Mouse (Mus musculus) E14TG2a.4 (cell line): ENCODE results near the gene Nusap1.

Experiments used
- H3K27me3 ChIP-seq: 2 replicates; pipeline ENCODE4 v1.6.1; 2014; ENCODE audit warnings: low read length, control low read depth; ENCODE audit not compliant: insufficient read depth
- H3K36me3 ChIP-seq: 2 replicates; pipeline ENCODE4 v1.6.1; 2014; ENCODE audit warnings: low read length, control low read depth; ENCODE audit not compliant: insufficient read depth
- H3K4me1 ChIP-seq: replicated peaks from 2 replicates; pipeline ENCODE4 v1.6.1; 2014; ENCODE audit warnings: low read depth, low read length, control low read depth
- H3K4me3 ChIP-seq: replicated peaks from 2 replicates; pipeline ENCODE4 v1.5.1; 2014; ENCODE audit warnings: mild to moderate bottlenecking, low read length
- H3K9me3 ChIP-seq: 2 replicates; pipeline ENCODE4 v1.6.1; 2014; ENCODE audit warnings: low read length, control low read depth
- CTCF ChIP-seq: conservative IDR thresholded peaks from 2 replicates; pipeline ENCODE4 v1.5.1; 2014; ENCODE audit warnings: low read length
- NANOG ChIP-seq: IDR thresholded peaks from 2 replicates; pipeline ENCODE4 v1.6.1; 2014; ENCODE audit warnings: borderline replicate concordance, low read length, mixed read lengths
- POU5F1 ChIP-seq: IDR thresholded peaks from 2 replicates; pipeline ENCODE4 v1.6.1; 2014; ENCODE audit warnings: low read length, borderline replicate concordance

The Nusap1 gene

DNA sequence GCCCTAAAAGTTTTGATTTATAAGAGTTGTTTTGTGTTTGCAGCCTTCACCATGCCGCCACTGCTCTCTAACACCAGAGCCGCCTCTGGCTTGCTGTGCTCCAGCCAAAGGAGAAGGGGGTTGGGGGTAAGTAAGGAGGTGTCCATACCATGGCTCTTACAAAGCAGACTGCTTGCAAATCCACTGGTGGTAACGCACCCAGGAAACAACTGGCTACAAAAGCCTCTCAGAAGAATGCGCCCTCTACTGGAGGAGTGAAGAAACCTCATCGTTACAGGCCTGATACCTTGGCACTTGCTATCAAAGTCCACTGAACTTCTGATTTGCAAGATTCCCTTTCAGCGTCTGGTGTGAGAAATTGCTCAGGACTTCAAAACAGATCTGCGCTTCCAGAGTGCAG lies 50.9 kb downstream of the Nusap1 start:
- Histone ChIP-seq H3K4me1 (peaks cover 6% of the 10 kb centered on the region), H3K36me3 (no peaks in the 10 kb centered on the region), H3K9me3 (no peaks in the 10 kb centered on the region), H3K4me3 (no peak overlapping the region), H3K27me3 (peaks cover 6% of the 10 kb centered on the region)
- TF ChIP-seq CTCF, result peak; percentile 41
- no peak for TF ChIP-seq NANOG
- TF ChIP-seq POU5F1, result no peak

DNA sequence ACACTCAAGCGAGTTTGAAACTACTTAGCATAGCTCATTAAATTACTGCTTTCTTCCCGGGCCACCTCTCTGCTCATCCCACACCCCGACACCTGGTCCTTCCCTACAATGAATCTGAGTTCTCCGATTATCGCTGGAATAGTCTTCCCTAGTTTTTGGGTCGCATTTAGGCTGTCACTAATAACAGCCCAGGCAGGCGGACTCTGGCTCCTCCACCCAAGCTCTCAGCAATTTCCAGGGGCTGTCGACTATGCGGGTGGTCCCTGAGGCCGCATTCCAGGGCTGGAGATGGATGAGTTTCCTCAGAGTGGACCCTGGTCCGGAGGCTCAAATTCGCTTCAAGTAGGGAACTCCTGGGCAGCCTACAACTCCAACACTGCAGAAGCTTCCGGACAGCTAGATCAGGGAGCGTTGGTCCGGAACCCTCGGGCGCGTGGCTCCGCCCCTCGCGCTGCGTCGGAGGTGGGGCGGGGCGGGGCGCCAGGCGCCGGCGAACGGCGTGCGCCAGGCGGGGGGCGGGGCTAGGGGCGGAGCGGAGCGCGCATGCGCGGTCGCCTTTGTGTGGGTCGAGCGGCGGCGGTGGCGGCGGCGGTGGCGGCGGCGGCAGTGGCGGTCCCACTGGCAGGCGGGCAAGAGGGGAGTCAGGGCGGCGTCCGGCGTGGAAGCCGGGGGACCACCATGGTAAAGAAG lies 56.6 kb downstream of the Nusap1 start, which contains the start of gene Rtf1:
Gene Rtf1, plus strand, starts transcription at position 544 of the 690 bp plus-strand sequence.
- Histone ChIP-seq H3K36me3 (peaks cover 10% of the 10 kb centered on the region; the same call in 1 of the 2 replicates), H3K27me3 (peaks cover 6% of the 10 kb centered on the region), H3K4me3 (peak within 1 kb of the TSS; percentile 99), H3K4me1 (peaks cover 31% of the 10 kb centered on the region), H3K9me3 (no peaks in the 10 kb centered on the region)
- no peak for TF ChIP-seq CTCF
- TF ChIP-seq NANOG, result no peak
- TF ChIP-seq POU5F1, result no peak

DNA sequence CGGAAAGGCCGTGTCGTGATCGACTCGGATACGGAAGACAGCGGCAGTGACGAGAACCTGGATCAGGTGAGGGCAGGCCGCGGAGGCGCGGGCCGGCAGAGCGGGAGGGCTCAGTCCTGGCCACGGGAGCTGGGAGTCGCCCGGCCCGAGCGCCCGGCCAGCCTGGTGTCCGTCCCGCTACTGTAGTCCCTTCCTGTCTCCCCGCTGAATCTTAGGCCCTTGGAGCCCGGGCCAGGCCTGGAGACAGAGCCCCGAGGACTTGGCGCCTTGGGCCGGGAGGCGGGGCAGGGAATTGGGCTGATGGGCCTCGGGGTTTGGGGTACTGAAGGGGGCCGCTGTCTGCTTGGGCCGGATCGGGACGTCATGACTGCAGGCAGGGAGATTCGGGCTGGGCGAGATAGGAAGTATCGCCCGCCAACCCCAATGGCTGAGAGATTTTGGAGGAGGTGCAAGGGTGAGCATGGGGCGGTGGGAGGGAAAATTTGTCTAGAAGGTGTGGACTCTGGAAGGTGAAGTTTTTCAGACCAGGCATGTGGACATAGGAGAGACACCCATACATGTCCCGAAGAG lies 57.2 kb downstream of the Nusap1 start:
- TF ChIP-seq CTCF (no peak), NANOG (no peak), POU5F1 (no peak)

DNA sequence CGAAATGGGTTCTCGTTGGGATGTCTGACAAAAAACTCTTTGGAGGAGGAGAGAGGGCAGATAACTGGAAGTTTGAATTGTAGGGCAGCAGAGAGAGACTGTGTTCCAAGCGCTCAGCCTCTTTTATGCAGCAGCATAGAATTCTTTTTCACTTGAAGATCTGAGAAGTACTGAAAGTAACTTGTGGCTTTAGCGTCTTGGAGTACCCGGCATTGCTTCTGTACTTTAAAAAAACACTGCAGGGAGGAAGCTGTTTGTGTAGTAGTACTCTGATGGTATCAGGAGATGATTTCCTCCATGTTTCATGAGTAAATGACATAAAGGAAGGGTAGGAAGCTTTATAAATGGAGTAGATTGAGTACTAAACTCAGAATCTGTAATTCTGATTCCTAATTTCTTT lies 57.7 kb downstream of the Nusap1 start:
- Histone ChIP-seq H3K4me1 (peaks cover 31% of the 10 kb centered on the region), H3K27me3 (peaks cover under 1% of the 10 kb centered on the region; the same call in 1 of the 2 replicates), H3K4me3 (peak overlapping the region; percentile 99), H3K9me3 (no peaks in the 10 kb centered on the region), H3K36me3 (peaks cover 13% of the 10 kb centered on the region)
- TF ChIP-seq CTCF (no peak), NANOG (no peak), POU5F1 (no peak)

More for the DNA sequence above, 57.2 kb downstream of the Nusap1 start:
- H3K36me3 ChIP-seq, result peaks cover 13% of the 10 kb centered on the region
- peak overlapping the region; percentile 99 for H3K4me3 ChIP-seq
- no peaks in the 10 kb centered on the region for H3K9me3 ChIP-seq
- H3K27me3 ChIP-seq, result peaks cover 6% of the 10 kb centered on the region
- H3K4me1 ChIP-seq, result peaks cover 31% of the 10 kb centered on the region

DNA sequence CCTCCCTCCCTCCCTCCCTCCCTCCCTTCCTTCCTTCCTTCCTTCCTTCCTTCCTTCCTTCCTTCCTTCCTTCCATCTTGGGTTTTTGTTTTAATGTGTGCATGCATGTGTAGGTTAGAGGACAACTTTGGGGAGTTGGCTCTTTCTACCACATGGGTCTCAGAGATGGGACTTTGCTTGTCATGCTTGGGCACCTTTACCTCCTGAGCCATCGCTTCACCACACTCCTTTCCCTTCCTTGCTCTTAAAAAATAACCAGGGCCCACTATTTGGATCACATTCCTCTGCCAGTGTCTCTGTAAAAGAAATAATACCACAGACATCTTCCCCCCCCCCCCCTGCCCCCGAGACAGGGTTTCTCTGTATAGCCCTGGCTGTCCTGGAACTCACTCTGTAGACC lies 65.6 kb downstream of the Nusap1 start:
- TF ChIP-seq CTCF (no peak), POU5F1 (no peak), NANOG (no peak)
- Histone ChIP-seq H3K9me3 (peaks cover 59% of the 10 kb centered on the region), H3K27me3 (no peaks in the 10 kb centered on the region), H3K4me3 (no peak overlapping the region), H3K36me3 (peaks cover 52% of the 10 kb centered on the region), H3K4me1 (no peaks in the 10 kb centered on the region)

DNA sequence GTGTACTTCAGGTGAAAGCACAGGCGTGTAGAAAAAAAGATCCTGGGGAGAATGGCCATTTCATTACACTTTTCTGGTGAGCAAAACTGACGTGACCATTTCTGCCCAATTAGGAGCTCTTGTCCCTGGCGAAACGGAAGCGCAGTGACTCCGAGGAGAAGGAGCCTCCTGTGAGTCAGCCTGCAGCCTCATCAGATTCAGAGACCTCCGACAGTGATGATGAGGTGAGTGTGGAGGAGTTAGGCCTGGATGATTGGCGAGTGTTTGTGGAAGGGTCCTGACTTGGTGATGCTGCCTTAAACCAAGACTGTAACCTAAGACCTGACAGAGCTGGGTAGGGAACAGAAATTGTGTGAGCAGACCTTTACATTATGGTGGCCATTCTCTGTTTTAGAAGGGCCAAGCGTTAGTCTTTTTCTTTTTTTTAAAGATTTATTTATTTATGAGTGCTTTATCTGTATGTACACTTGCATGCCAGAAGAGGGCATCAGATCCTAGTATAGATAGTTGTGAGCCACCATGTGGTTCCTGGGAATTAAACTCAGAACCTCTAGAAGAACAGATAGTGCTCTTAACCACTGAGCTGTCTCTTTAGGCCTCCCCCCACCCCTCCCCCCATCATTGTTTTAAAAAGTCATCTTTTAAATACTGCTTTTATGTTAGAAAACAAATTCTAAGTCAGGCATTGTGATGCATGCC lies 74.1 kb downstream of the Nusap1 start:
- Histone ChIP-seq H3K36me3 (peaks cover 62% of the 10 kb centered on the region), H3K4me3 (no peak overlapping the region), H3K4me1 (peaks cover 9% of the 10 kb centered on the region), H3K27me3 (no peaks in the 10 kb centered on the region), H3K9me3 (peaks cover 22% of the 10 kb centered on the region)
- peak; percentile 12 for TF ChIP-seq CTCF
- no peak for TF ChIP-seq POU5F1

DNA sequence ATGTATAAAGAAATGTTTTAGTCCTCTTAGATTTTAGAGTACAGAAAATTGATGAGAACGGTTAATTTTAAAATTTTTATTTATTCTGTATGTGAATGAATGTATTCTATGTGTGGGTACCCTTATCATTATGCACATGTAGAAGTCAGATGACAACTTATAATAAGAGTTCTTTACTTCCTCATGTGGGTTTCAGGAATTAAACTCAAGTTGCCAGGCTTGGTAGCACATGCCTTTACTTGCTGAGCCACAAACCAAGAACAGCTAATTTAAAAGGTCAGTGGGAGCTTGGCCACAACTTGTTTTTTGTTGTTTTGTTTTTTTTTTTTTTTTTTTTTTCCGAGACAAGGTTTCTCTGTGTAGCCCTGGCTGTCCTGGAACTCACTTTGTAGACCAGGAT lies 76.7 kb downstream of the Nusap1 start:
- Histone ChIP-seq H3K27me3 (no peaks in the 10 kb centered on the region), H3K4me1 (peaks cover 13% of the 10 kb centered on the region), H3K9me3 (no peaks in the 10 kb centered on the region), H3K36me3 (peaks cover 56% of the 10 kb centered on the region), H3K4me3 (no peak overlapping the region)
- TF ChIP-seq NANOG, result no peak
- TF ChIP-seq POU5F1, result no peak

DNA sequence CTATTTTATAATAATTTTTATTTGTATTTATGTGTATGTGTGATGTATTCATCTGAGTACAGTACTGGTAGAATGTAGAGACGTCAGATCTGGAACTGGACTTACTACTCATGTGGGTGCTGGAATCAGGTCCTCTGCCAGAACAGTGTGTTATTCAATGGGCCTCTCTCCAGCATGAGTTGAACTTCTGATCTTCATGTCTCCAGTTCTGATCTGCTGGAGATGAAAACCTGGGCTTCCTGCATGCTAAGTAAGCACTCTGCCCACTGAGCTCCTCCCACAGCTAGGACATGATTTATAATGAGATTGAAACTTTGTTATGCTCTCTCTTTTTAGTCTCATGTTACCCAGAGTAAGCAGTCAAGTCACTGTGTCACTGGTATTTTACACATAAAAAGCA lies 78.0 kb downstream of the Nusap1 start:
- H3K4me1 ChIP-seq, result peaks cover 13% of the 10 kb centered on the region
- TF ChIP-seq POU5F1, result no peak
- no peak for TF ChIP-seq CTCF
- no peak for TF ChIP-seq NANOG
- H3K9me3 ChIP-seq, result no peaks in the 10 kb centered on the region
- no peaks in the 10 kb centered on the region for H3K27me3 ChIP-seq
- no peak overlapping the region for H3K4me3 ChIP-seq
- H3K36me3 ChIP-seq, result peaks cover 62% of the 10 kb centered on the region

DNA sequence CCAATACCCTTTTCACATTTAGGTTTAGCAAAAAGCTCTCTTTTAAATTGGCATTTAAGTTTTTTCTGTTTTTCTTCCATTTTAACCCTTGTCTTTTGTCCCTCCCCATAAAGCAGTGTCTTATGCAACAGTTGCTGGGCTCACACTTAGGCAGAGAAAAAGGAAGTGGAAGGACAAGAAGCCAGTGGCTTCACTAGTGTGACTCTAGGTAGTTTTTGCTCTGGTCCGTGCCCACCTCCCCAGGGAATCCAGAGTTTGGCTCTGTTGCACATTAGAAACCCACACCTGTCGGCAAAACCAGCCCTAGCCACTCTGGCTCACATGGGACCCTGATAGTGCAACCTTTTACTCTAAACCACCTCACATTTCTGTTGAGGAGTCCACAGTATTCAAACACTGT lies 80.4 kb downstream of the Nusap1 start:
- peaks cover 9% of the 10 kb centered on the region; the same call in 1 of the 2 replicates for H3K4me1 ChIP-seq
- H3K36me3 ChIP-seq, result peaks cover 64% of the 10 kb centered on the region
- TF ChIP-seq POU5F1, result no peak
- no peak for TF ChIP-seq CTCF
- no peak for TF ChIP-seq NANOG
- H3K4me3 ChIP-seq, result no peak overlapping the region
- H3K9me3 ChIP-seq, result no peaks in the 10 kb centered on the region
- no peaks in the 10 kb centered on the region for H3K27me3 ChIP-seq
